Mouse (Mus musculus): Measurements from ENCODE around the gene Elmo1. TPM values are rescaled to one million over a fixed set of nuclear protein-coding genes. Genes with fewer than 3 reads are reported as not detected.
A peak's percentile ranks its signal among the peaks of the same experiment; 100 is the strongest.

The Elmo1 gene
- polyA plus RNA-seq, 1 experiment from 2014 or later = 38.3 TPM

DNA sequence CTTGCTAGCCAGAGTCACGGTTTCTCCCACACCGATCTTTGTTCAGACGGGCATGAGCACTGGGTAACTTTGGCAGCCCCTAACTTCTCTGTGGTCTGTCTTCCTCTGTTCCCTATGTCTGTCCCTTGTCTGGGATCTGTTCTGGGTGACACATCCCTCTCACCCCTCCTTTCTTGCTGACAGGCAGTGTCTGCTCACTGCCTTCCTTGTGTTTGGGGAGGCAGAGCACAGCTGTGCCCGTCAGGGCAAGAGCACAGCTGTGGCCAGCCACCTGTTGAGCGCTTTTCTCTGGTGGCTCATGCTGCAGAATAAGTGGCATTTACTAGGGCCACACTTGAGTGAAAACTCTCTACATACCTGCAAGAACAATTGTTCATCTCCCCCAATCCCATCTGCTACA lies 116.7 kb downstream of the Elmo1 start:
- no peak for ATAC-seq (replicated peaks)
- H3K27ac ChIP-seq = no peak overlapping the region
- no peaks in the 10 kb centered on the region for H3K36me3 ChIP-seq (replicated peaks)
- H3K4me3 ChIP-seq = no peak overlapping the region
- H3K27me3 ChIP-seq (replicated peaks) = no peaks in the 10 kb centered on the region
- 68% methylated on average over 5 of the region's 5 CpGs for WGBS
- H3K9ac ChIP-seq = no peak overlapping the region
- H3K4me2 ChIP-seq = no peak overlapping the region
- no peaks in the 10 kb centered on the region for H3K4me1 ChIP-seq
- H3K9me3 ChIP-seq = no peaks in the 10 kb centered on the region

DNA sequence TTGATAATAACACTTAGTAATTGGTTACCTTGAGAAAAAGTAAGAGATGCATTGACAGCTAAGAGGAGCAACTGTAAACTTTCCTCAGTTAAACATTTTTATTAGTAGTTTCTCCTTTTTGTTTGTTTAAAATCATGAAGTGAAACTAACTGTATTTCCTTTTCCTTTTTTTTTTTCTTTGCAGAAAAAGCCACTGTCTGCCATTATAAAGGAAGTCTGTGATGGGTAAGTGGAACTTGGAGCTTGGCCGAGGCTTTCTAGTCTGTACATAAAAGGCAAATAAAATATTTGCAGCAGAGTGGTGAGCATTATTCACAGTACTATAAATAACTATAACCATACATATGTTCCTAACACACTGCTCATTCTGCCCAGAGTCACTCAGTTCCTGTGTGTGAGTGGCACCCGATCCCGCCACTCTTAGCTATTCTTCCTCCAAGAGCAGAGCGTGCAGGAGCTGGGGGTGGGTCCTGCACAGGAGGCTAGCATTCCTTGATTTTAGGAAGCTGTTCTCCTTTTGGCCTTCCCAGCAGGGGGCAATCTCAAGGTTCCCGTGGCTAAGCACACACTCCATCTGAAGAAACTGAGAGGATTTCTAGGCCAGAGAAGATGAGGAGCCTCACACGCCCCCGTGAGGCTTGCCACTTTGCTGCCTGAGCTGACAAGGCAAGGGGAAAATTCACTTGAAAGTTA lies 117.7 kb downstream of the Elmo1 start:
- H3K9ac ChIP-seq = no peak overlapping the region
- no peak overlapping the region for H3K27ac ChIP-seq
- H3K4me3 ChIP-seq = no peak overlapping the region
- H3K4me1 ChIP-seq = no peaks in the 10 kb centered on the region
- peak; percentile 48; the same call in 1 of the 2 replicates for ATAC-seq (replicated peaks)
- H3K9me3 ChIP-seq = no peaks in the 10 kb centered on the region
- H3K27me3 ChIP-seq (replicated peaks) = no peaks in the 10 kb centered on the region
- 62% methylated on average over 7 of the region's 7 CpGs for WGBS
- H3K36me3 ChIP-seq (replicated peaks) = no peaks in the 10 kb centered on the region
- no peak overlapping the region for H3K4me2 ChIP-seq

DNA sequence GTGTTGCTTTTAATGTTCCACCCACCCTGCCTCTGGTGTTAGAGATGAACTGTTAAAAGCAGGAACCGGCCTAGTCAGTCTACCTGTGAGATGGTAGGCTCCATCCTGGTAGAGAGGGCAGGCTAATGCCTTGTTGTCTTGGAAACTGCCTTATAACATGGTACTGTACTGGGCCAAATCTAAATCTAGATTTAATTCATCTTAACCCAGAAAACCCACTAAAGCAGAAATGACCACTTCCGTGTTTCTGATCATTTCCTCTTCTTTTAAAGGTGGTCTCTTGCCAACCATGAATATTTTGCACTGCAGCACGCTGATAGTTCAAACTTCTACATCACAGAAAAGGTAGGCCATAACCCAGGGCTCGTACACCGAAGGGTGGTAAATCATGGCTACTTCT lies 118.5 kb downstream of the Elmo1 start:
- Histone ChIP-seq H3K27ac (no peak overlapping the region), H3K4me1 (no peaks in the 10 kb centered on the region), H3K36me3 (replicated peaks) (no peaks in the 10 kb centered on the region), H3K4me3 (no peak overlapping the region), H3K9me3 (no peaks in the 10 kb centered on the region), H3K9ac (no peak overlapping the region), H3K27me3 (replicated peaks) (no peaks in the 10 kb centered on the region), H3K4me2 (no peak overlapping the region)
- WGBS = 92% methylated on average over 5 of the region's 5 CpGs
- no peak for ATAC-seq (replicated peaks)

GRCm38 (mm10) chr13:20211780-20212179 lies 121.4 kb downstream of the Elmo1 start:
- Histone ChIP-seq H3K4me1 (no peaks in the 10 kb centered on the region), H3K9me3 (no peaks in the 10 kb centered on the region), H3K4me3 (no peak overlapping the region), H3K9ac (no peak overlapping the region), H3K36me3 (replicated peaks) (no peaks in the 10 kb centered on the region), H3K27me3 (replicated peaks) (no peaks in the 10 kb centered on the region), H3K27ac (no peak overlapping the region), H3K4me2 (no peak overlapping the region)
- no peak for ATAC-seq (replicated peaks)
- 80% methylated on average over 5 of the region's 5 CpGs for WGBS

DNA sequence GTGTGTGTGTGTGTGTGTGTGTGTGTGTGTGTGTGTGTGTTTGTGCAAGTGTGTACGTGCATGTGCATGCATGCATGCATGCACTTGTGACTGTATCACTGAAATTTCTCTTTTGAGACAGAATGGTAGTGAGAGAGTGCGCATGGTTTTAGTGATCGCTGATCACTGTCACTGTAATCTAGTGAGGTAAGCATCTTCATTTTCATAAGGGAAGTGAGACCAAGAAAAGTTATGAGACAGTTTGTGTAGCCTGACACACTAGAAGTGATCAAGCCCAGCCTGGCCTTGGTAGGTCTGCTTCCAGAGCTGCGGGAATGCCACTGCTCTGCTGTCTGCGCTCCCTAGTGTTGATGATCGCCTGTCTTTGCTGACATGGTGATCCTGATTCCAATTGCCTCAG lies 122.3 kb downstream of the Elmo1 start:
- no peak for ATAC-seq (replicated peaks)
- no peaks in the 10 kb centered on the region for H3K4me1 ChIP-seq
- no peak overlapping the region for H3K4me2 ChIP-seq
- H3K9me3 ChIP-seq = no peaks in the 10 kb centered on the region
- no peaks in the 10 kb centered on the region for H3K36me3 ChIP-seq (replicated peaks)
- H3K4me3 ChIP-seq = no peak overlapping the region
- 93% methylated on average over 6 of the region's 6 CpGs for WGBS
- H3K27ac ChIP-seq = no peak overlapping the region
- H3K9ac ChIP-seq = no peak overlapping the region
- no peaks in the 10 kb centered on the region for H3K27me3 ChIP-seq (replicated peaks)

GRCm38 (mm10) chr13:20213861-20214260 lies 123.5 kb downstream of the Elmo1 start:
- Histone ChIP-seq H3K4me1 (no peaks in the 10 kb centered on the region), H3K4me2 (no peak overlapping the region), H3K27me3 (replicated peaks) (no peaks in the 10 kb centered on the region), H3K9me3 (no peaks in the 10 kb centered on the region), H3K4me3 (no peak overlapping the region), H3K36me3 (replicated peaks) (no peaks in the 10 kb centered on the region), H3K9ac (no peak overlapping the region), H3K27ac (no peak overlapping the region)
- WGBS = 91% methylated on average over 5 of the region's 5 CpGs
- ATAC-seq (replicated peaks) = no peak

GRCm38 (mm10) chr13:20217453-20218090 lies 127.2 kb downstream of the Elmo1 start:
- Histone ChIP-seq H3K9ac (no peak overlapping the region), H3K27ac (no peak overlapping the region), H3K9me3 (no peaks in the 10 kb centered on the region), H3K27me3 (replicated peaks) (no peaks in the 10 kb centered on the region), H3K4me1 (no peaks in the 10 kb centered on the region), H3K36me3 (replicated peaks) (no peaks in the 10 kb centered on the region), H3K4me3 (no peak overlapping the region), H3K4me2 (no peak overlapping the region)
- WGBS = 64% methylated on average over 4 of the region's 4 CpGs
- no peak for ATAC-seq (replicated peaks)

DNA sequence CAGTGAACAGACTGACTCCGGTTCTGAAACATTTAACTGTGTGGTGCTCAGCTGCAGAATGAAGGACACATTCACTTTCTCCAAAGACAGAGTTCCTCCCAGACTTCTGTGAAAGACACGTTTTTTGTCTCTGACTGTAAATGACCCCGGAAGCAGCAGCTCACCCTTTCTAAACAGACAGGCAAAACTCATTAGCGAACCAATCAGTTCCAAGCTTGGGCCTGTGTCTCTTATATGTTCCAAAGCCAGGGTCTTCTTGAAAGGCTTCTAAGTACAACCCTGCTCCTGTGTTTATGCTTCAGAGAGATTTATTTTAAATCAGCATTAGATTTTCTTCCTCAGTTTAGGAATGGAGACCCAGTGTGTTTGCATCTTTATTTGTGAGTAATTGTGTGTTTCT lies 127.7 kb downstream of the Elmo1 start:
- Histone ChIP-seq H3K27me3 (replicated peaks) (no peaks in the 10 kb centered on the region), H3K9ac (no peak overlapping the region), H3K4me2 (no peak overlapping the region), H3K4me3 (no peak overlapping the region), H3K27ac (no peak overlapping the region), H3K36me3 (replicated peaks) (no peaks in the 10 kb centered on the region), H3K9me3 (no peaks in the 10 kb centered on the region), H3K4me1 (no peaks in the 10 kb centered on the region)
- WGBS = 78% methylated on average over 4 of the region's 4 CpGs
- ATAC-seq (replicated peaks) = no peak

DNA sequence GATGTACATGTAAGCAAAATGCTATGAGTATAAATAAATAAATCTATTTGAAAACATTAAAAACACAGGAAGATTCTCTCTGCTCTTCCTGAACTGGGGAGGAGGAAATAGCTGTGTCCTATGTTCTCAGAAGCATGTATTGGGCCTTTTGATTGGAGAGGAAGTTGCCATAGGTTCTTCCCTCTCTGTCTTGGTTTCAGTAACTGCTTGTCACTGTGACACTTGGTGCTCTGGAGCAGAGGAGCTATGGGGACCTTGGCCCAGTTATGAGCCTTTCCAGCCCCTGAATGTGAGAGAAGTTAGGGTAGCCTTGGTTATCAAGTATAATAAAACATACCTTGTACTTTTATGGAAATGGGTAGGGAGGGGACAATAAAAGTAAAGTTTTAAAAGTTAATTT lies 130.0 kb downstream of the Elmo1 start:
- no peak overlapping the region for H3K9ac ChIP-seq
- no peak overlapping the region for H3K4me3 ChIP-seq
- ATAC-seq (replicated peaks) = no peak
- no peaks in the 10 kb centered on the region for H3K36me3 ChIP-seq (replicated peaks)
- H3K27me3 ChIP-seq (replicated peaks) = no peaks in the 10 kb centered on the region
- no peak overlapping the region for H3K27ac ChIP-seq
- H3K4me2 ChIP-seq = no peak overlapping the region
- H3K4me1 ChIP-seq = no peaks in the 10 kb centered on the region
- no peaks in the 10 kb centered on the region for H3K9me3 ChIP-seq

- H3K4me2 ChIP-seq = no peak overlapping the region
- no peaks in the 10 kb centered on the region for H3K9me3 ChIP-seq
- no peaks in the 10 kb centered on the region for H3K36me3 ChIP-seq (replicated peaks)
- H3K9ac ChIP-seq = no peak overlapping the region
- H3K27ac ChIP-seq = no peak overlapping the region
- peak; percentile 66; the same call in 1 of the 2 replicates for ATAC-seq (replicated peaks)
- H3K4me1 ChIP-seq = no peaks in the 10 kb centered on the region
- 50% methylated on average over 11 of the region's 11 CpGs for WGBS
- no peak overlapping the region for H3K4me3 ChIP-seq
- no peaks in the 10 kb centered on the region for H3K27me3 ChIP-seq (replicated peaks)
These were observed 137.7 kb downstream of the Elmo1 start for GRCm38 (mm10) chr13:20227923-20228705.

- Histone ChIP-seq H3K36me3 (replicated peaks) (no peaks in the 10 kb centered on the region), H3K9ac (no peak overlapping the region), H3K27me3 (replicated peaks) (no peaks in the 10 kb centered on the region), H3K4me3 (no peak overlapping the region), H3K4me2 (no peak overlapping the region), H3K27ac (no peak overlapping the region), H3K9me3 (no peaks in the 10 kb centered on the region), H3K4me1 (no peaks in the 10 kb centered on the region)
- 0 out of 2 replicates have a peak, but pooled peaks have one; percentile 6 for ATAC-seq (replicated peaks)
- WGBS = 52% methylated on average over 11 of the region's 11 CpGs
These were observed 141.7 kb downstream of the Elmo1 start for GRCm38 (mm10) chr13:20231837-20232728.

- no peak overlapping the region for H3K4me2 ChIP-seq
- ATAC-seq (replicated peaks) = no peak
- H3K4me3 ChIP-seq = no peak overlapping the region
- no peak overlapping the region for H3K27ac ChIP-seq
- H3K36me3 ChIP-seq (replicated peaks) = no peaks in the 10 kb centered on the region
- no peak overlapping the region for H3K9ac ChIP-seq
- H3K27me3 ChIP-seq (replicated peaks) = no peaks in the 10 kb centered on the region
- H3K4me1 ChIP-seq = no peaks in the 10 kb centered on the region
- H3K9me3 ChIP-seq = no peaks in the 10 kb centered on the region
- 88% methylated on average over 7 of the region's 7 CpGs for WGBS
These were observed 143.3 kb downstream of the Elmo1 start for GRCm38 (mm10) chr13:20233707-20234106.
